Mouse (Mus musculus): ENCODE data around the gene Gm7544.
A peak's percentile ranks its signal among the peaks of the same experiment; 100 is the strongest.
"Not testable (repeated sequence)": the region's sequence is repeated elsewhere in the genome, so short reads cannot be mapped to it uniquely, and the experiment has no call there.

Gm7544 gene

DNA sequence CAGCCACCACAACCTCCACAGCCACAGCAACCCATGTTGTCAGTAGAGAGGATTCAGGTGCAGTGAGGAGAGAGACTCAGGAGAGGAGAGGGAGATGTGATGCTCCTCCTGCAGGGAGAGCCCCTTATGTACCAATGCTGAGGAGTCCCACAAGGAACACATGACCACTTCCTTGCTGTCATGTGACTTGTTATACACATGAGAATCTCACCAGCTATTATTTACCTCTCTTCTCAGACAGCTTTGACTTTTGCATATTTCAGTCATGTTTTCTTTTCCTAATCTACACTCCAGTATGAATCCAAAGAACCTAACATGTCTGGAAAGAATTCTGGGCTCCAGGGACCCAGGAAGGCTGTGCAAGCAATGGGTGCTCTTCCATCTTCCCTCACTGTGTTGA, at the start of gene Gm7544:
Gene Gm7544, minus strand, starts transcription at position 101 of the 400 bp plus-strand sequence.
- not testable (repeated sequence) for DNase-seq (ENCODE audit: low spot score in 2 of 2)

GRCm38 (mm10) chr1:83000306-83000705, 44.5 kb upstream of the Gm7544 start, which contains the start of gene Gm47959:
TSS of gene Gm47959 (plus strand) at chr1:83000548.
- not testable (repeated sequence) for DNase-seq (ENCODE audit: low spot score in 2 of 2)

DNA sequence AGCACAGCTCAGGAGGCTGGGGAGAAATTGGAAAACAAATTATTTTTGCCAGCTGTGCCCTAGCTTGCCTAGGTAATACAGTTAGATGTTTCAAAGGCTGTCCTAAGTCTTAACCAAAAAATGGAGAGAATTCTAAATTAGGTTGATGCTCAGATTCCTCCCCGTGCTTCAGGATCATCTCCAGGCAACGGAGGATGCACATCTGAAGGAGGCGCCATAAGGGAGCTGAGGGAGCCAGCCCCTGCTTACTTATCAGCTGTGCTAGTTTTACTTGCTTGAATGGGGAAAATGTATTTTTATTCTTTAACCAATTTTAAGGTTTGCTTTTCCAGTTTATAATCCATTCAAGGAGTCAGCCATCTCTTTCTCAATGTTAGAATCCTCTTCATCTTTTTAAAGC, 38.1 kb upstream of the Gm7544 start:
- no peak for DNase-seq (ENCODE audit: low spot score in 2 of 2)

- DNase-seq (ENCODE audit: low spot score in 2 of 2), result no peak
Measured at GRCm38 (mm10) chr1:82992093-82992492, 36.3 kb upstream of the Gm7544 start.

DNA sequence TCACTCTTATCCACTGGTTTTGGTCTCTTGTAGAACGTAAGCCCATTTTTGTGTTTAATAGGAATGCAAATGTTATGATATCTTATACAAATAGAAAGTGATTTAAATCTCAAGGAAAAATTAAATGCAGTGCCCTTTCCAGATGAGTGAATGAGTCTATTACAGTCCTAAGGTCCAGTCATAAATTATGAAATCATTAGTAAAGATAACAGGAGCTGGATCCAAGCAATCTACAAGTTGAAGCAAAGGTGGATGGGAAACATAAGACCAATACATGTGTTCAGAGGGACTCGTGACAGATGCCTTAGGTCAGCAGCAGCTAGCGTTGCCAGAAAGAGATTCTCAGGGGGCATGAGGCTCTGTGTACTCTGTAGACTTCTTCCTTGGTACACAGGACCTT, 35.8 kb upstream of the Gm7544 start:
- no peak for DNase-seq (ENCODE audit: low spot score in 2 of 2)

GRCm38 (mm10) chr1:82991062-82991461, 35.2 kb upstream of the Gm7544 start:
- DNase-seq (ENCODE audit: low spot score in 2 of 2), result no peak

DNA sequence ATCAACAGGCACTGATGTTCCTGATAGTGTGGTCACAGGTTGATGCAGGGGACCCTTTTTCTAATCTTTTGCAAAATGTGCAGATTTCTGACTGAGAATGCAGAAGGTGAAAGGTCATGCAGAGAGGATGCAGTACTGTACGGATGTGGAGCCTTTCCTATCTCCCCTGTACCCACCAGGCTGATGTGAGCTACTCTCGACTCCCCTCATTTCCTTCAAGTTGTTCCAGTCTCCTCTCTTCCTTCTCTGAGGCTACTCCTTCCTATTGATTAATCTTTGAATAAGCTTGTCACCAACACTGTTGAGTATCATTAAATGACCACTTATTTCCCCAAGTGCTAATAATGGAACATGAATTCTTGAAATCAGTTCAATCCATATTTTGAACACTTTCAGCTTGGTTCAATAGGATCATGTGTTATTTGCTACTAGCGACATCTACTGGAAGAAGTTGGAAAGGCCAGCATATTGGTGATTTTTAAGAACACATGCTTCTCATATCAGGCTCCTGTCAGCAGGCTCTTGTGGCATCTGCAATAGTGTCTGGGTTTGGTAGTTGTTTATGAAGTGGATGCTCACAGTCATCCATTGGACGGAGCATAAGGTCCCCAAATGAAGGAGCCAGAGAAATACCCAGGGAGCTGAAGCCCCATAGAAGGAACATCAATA, 31.9 kb upstream of the Gm7544 start:
- peak in 1 of 2 experiments; percentile 54 for DNase-seq (ENCODE audit: low spot score in 2 of 2)

- no peak for DNase-seq (ENCODE audit: low spot score in 2 of 2)
Measured at GRCm38 (mm10) chr1:82986738-82987137, 30.9 kb upstream of the Gm7544 start.

DNA sequence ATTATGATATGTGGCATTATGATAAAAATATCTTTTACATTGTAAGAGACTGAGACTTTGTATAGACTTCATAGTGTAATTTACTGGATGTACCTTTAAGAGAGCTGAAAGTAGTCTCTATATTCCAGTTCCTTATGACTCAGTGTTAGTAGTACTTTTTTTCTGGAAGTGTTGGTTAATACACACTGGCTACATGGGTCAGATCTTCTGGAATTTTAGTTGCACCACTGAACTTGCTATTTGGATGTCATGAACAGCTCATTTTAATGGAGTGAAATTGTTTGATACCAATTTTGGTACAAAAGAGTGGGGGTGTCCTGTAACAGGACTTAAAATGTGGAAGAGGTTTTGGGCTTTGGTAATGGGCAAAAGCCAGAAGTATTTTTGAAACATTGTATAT, 22.0 kb upstream of the Gm7544 start:
- DNase-seq (ENCODE audit: low spot score in 2 of 2), result no peak

DNA sequence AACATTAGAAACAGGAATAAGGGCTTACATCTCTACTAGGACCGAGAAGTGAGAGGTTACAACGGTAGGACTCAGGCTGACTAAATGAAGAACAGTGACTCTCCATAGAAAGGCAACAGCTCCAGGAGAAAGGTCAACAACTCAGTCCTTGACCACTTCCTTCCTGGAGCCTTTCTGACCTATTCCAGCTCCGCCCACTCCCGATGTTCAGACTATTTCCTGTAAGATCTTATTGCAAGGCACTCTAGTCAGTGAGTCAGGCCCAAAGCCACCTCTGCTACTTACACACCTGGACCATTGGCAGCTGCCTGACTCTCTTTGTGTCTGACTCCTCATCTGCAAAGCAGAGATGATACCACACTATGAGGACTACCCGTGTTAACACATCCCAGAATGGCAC, 19.9 kb upstream of the Gm7544 start:
- no peak for DNase-seq (ENCODE audit: low spot score in 2 of 2)

DNA sequence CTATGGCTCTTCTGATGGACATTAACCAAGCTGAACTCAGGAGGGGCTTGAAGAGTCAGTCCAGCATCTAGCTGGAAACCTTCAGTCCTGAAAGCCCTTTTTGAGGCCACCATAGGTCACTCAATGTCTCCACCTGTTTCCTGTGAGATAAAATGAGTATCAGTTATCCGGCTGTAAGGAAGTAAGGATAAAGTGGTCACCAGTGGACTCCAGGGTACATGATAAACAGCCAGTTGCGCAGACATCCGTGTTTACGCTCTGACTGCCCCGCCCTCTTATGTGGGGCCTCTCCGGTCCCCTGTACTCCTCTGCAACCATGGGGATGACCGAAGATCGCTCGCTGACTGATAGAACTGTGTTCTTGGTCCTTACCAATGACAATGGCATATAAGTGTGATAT, 18.5 kb upstream of the Gm7544 start:
- DNase-seq (ENCODE audit: low spot score in 2 of 2), result no peak

- DNase-seq (ENCODE audit: low spot score in 2 of 2), result peak; percentile 9 to 12
Measured at GRCm38 (mm10) chr1:82973901-82974300, 18.1 kb upstream of the Gm7544 start.

- DNase-seq (ENCODE audit: low spot score in 2 of 2), result no peak
Measured at GRCm38 (mm10) chr1:82973244-82973643, 17.4 kb upstream of the Gm7544 start.

DNA sequence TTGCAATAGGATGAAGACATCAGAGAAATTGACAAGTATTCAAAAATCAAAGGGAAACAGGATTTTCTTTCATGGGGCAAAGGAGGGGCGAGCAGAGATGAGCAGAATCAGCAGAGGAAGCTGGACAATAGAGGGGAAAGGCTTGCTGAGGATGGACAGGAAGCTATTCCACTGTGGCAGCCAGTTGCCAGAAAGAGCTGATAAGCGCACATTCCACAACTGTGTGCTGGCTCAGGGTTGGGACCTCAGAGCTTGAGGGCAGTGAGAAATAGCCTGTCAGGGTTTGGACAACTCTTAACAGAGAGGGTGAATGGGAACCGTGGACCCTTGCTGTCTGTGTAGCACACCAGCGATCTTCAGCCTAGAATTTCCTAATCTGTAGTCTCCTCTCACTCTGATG, 16.2 kb upstream of the Gm7544 start:
- DNase-seq (ENCODE audit: low spot score in 2 of 2), result no peak

- no peak for DNase-seq (ENCODE audit: low spot score in 2 of 2)
Measured at GRCm38 (mm10) chr1:82966413-82966812, 10.6 kb upstream of the Gm7544 start.

GRCm38 (mm10) chr1:82959870-82960385, 4.1 kb upstream of the Gm7544 start, which contains the start of gene Gm47955:
TSS of gene Gm47955 (plus strand) at chr1:82960286.
- DNase-seq (ENCODE audit: low spot score in 2 of 2), result no peak

DNA sequence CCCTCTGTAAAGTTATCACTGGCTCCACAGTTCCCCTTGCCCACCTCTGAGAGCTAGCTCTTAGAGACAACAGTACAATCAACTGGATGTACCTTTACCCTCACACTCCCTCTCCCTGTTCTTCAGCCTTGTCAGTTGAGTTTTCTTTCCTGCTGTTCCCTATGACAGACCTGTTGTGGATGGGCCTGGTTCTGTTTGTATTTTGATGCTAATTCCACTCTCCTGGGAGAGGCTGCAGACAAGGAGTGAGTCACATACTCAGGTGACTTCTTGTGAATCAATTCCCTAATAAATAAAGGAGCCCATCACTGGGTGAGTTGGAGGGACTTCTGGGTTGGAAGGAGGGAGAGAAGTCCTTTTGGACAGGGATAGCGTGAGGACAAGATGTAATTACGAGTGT, 7.2 kb downstream of the Gm7544 start:
- DNase-seq (ENCODE audit: low spot score in 2 of 2), result no peak

GRCm38 (mm10) chr1:82946029-82946428, 9.8 kb downstream of the Gm7544 start:
- DNase-seq (ENCODE audit: low spot score in 2 of 2), result not testable (repeated sequence)

DNA sequence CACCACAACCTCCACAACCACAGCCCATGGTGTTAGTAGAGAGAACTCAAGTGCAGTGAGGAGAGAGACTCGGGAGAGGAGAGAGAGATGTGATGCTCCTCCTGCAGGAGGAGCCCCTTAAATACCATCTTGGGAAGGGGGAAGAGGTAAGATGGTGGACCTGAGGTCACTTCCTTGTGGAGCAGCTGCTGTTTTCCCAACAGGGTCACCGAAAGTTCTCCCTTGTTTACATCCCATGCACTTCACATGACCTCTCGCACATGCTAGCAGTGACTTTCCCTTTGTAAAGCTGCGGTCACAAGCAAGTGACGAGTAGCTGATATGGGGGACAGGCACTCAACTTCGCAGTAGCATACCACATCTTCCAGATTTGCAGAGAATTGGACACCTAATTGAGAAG, 12.5 kb downstream of the Gm7544 start, which contains the start of gene A030003K21Rik:
Gene A030003K21Rik, minus strand, starts transcription at position 94 of the 400 bp plus-strand sequence.
- not testable (repeated sequence) for DNase-seq (ENCODE audit: low spot score in 2 of 2)

DNA sequence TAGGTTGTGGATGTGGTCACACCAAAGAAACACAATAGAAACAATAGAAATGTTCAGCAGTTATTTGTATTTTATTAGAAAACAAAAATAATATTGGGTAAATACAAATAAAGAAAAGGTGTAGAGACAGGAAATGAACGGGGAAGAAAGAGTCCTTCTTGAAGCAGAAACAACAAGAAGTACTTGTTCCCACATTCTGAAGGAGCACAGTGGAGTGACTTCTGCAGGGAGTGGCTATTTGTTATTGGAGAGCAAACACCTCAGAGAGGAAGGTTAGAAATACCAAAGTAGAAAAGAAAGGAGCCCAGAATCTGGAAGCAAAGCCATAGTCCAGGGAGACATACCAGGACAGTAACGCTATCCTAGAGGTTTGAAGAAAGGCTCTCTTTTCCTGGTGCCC, 13.3 kb downstream of the Gm7544 start:
- DNase-seq (ENCODE audit: low spot score in 2 of 2), result not testable (repeated sequence)

- DNase-seq (ENCODE audit: low spot score in 2 of 2), result no peak
Measured at GRCm38 (mm10) chr1:82938666-82939065, 17.1 kb downstream of the Gm7544 start.

- not testable (repeated sequence) for DNase-seq (ENCODE audit: low spot score in 2 of 2)
Measured at GRCm38 (mm10) chr1:82931326-82931725, 24.5 kb downstream of the Gm7544 start, which contains the start of gene Gm6217. TSS of gene Gm6217 (minus strand) at chr1:82931399.

DNA sequence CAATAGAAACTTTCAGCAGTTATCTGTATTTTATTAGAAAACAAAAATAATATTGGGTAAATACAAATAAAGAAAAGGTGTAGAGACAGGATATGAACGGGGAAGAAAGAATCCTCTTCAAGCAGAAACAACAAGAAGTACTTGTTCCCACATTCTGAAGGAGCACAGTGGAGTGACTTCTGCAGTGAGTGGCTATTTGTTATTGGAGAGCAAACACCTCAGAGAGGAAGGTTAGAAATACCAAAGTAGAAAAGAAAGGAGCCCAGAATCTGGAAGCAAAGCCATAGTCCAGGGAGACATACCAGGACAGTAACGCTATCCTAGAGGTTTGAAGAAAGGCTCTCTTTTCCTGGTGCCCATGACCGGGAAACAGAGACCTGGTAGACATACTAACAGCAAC, 25.3 kb downstream of the Gm7544 start:
- not testable (repeated sequence) for DNase-seq (ENCODE audit: low spot score in 2 of 2)
